Mouse (Mus musculus): ENCODE measurements around the gene Fzd9. TPM values are rescaled to one million over a fixed set of nuclear protein-coding genes. Genes with fewer than 3 reads are reported as not detected.

Gene Fzd9
- polyA plus RNA-seq, 1 experiment from 2014 or later: 16.0 TPM

DNA sequence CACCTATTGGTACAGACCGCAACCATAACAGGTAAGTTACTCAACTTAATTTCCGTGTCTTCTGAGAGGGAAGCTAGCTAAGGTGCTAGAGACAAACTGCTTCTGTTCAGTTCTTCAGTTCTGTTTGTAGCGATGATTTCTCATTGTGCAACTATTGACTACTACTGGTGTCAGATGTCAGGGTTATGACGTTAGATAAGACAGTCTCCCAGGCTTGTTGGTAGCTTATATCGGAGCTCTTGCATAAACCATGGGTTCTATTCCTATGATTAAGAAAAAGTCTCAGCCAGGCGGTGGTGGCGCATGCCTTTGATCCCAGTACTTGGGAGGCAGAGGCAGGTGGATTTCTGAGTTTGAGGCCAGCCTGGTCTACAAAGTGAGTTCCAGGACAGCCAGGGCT, 29.0 kb downstream of the Fzd9 start:
- H3K4me3 ChIP-seq (replicated peaks): no peak overlapping the region
- H3K36me3 ChIP-seq: peaks cover 82% of the 10 kb centered on the region
- 88% methylated on average over 7 of the region's 7 CpGs for WGBS
- no peaks in the 10 kb centered on the region for H3K9me3 ChIP-seq (replicated peaks)
- no peak for ATAC-seq (ENCODE audit: insufficient number of reproducible peaks, low FRiP score, low TSS enrichment, low read depth)
- H3K4me2 ChIP-seq (replicated peaks): no peak overlapping the region
- H3K4me1 ChIP-seq: no peaks in the 10 kb centered on the region
- H3K9ac ChIP-seq: no peak overlapping the region
- H3K27me3 ChIP-seq: no peaks in the 10 kb centered on the region
- no peak overlapping the region for H3K27ac ChIP-seq (replicated peaks)

DNA sequence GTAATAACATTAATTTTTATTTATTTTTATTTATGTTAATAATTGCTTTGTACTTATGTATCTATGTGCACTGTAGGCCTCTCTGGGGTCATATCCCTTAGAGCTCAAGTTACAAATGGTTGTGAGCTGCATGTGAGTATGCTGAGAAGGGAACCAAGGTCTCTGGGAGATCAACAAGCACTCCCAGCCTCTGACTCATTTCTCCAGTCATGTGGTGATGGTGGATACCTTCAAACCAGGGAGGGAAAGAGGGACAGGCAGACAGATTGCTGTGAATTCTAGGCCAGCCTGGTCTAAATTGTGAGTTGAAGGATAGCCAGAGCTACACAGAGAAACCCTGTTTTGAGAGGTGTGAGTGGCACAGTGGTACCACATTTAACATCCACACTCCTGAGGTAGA, 30.1 kb downstream of the Fzd9 start:
- Histone ChIP-seq H3K4me2 (replicated peaks) (no peak overlapping the region), H3K27me3 (no peaks in the 10 kb centered on the region), H3K9ac (no peak overlapping the region), H3K4me3 (replicated peaks) (no peak overlapping the region), H3K9me3 (replicated peaks) (no peaks in the 10 kb centered on the region), H3K36me3 (peaks cover 85% of the 10 kb centered on the region), H3K27ac (replicated peaks) (no peak overlapping the region), H3K4me1 (no peaks in the 10 kb centered on the region)
- ATAC-seq (ENCODE audit: insufficient number of reproducible peaks, low FRiP score, low TSS enrichment, low read depth): no peak

DNA sequence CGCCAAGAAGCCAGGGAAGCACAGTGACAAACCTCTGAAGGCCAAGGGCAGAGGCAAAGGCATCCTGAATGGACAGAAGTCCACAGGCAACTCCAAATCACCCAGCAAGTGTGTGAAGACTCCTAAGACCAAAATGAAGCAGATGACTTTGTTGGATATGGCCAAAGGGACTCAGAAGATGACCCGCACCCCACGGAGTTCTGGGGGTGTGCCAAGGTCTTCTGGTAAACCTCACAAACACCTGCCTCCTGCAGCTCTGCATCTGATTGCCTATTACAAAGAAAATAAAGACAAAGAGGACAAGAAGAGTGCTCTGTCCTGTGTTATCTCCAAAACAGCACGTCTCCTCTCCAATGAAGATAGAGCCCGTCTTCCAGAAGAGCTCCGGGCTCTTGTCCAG, 34.2 kb downstream of the Fzd9 start:
- Histone ChIP-seq H3K9ac (no peak overlapping the region), H3K27ac (replicated peaks) (no peak overlapping the region), H3K36me3 (peaks cover 91% of the 10 kb centered on the region), H3K4me2 (replicated peaks) (no peak overlapping the region), H3K9me3 (replicated peaks) (no peaks in the 10 kb centered on the region), H3K4me3 (replicated peaks) (no peak overlapping the region), H3K27me3 (no peaks in the 10 kb centered on the region), H3K4me1 (no peaks in the 10 kb centered on the region)
- WGBS: 95% methylated on average over 6 of the region's 6 CpGs
- no peak for ATAC-seq (ENCODE audit: insufficient number of reproducible peaks, low FRiP score, low TSS enrichment, low read depth)

DNA sequence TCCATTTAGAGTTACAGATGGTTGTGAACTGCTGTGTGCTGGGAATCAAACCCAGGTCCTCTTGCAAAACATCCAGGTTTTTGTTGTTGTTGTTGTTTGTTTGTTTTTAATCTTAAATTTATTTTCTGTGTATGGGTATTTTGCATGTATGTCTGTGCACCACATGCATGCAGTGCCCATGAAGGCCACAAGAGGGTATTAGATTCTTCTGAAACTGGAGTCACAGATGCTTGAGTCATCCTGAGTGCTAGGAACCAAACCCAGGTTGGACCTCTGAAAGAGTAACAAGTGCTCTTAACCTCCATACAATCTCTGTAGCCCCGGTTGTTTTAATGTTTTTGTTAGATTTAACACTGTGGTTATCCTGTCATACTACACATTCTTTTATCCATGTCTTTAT, 42.8 kb downstream of the Fzd9 start:
- H3K4me2 ChIP-seq (replicated peaks): no peak overlapping the region
- 92% methylated on average over 1 of the region's 1 CpGs for WGBS
- no peaks in the 10 kb centered on the region for H3K27me3 ChIP-seq
- H3K36me3 ChIP-seq: peaks cover 86% of the 10 kb centered on the region
- H3K9ac ChIP-seq: no peak overlapping the region
- no peaks in the 10 kb centered on the region for H3K9me3 ChIP-seq (replicated peaks)
- no peak overlapping the region for H3K4me3 ChIP-seq (replicated peaks)
- no peak for ATAC-seq (ENCODE audit: insufficient number of reproducible peaks, low FRiP score, low TSS enrichment, low read depth)
- H3K27ac ChIP-seq (replicated peaks): no peak overlapping the region
- no peaks in the 10 kb centered on the region for H3K4me1 ChIP-seq

DNA sequence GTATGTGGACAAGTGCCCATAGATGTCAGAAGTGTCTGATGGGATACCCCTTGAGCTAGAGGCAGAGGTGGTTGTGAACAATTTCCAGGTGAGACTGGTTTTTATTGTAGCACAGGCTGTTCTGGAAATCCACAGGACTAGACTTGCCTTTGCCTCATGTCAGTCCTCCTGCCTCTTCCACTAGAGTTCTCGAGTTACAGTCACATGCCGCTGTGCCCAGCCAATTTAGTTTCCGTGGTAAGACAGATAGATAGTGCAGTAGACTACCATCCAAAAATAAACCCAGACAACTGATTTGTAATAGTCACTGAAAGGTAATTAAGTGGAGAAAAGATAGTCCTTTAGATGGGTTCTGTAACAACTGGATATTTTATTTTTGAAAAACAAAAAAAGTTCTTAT, 48.3 kb downstream of the Fzd9 start:
- Histone ChIP-seq H3K9ac (no peak overlapping the region), H3K36me3 (peaks cover 75% of the 10 kb centered on the region), H3K4me2 (replicated peaks) (no peak overlapping the region), H3K27ac (replicated peaks) (no peak overlapping the region), H3K4me3 (replicated peaks) (no peak overlapping the region), H3K9me3 (replicated peaks) (no peaks in the 10 kb centered on the region), H3K4me1 (no peaks in the 10 kb centered on the region), H3K27me3 (no peaks in the 10 kb centered on the region)
- ATAC-seq (ENCODE audit: insufficient number of reproducible peaks, low FRiP score, low TSS enrichment, low read depth): no peak
- WGBS: 44% methylated on average over 3 of the region's 3 CpGs

Small RNAs within 50 kb of the gene (microRNA-seq; reads per million reads assigned to microRNA genes)
- not detected for gene Gm25315 (ENCODE audit: borderline number of aligned reads)

Other genes starting within 250 kb of the Fzd9 start
- gene Abhd11, start 242.1 kb downstream of the Fzd9 start, polyA plus RNA-seq (2015; fragmentation: Nextera tagmentation; extraction: Ambion mirVana): 66.0 and 68.9 TPM in 2 replicates
- 16.2 and 19.7 TPM in 2 replicates for gene Stx1a, start 227.7 kb downstream of the Fzd9 start, polyA plus RNA-seq (2015; fragmentation: Nextera tagmentation; extraction: Ambion mirVana)
- gene Dnajc30, start 187.0 kb downstream of the Fzd9 start, polyA plus RNA-seq (2015; fragmentation: Nextera tagmentation; extraction: Ambion mirVana): 32.9 and 36.3 TPM in 2 replicates
- 102 and 115 TPM in 2 replicates for gene Bud23, start 186.3 kb downstream of the Fzd9 start, polyA plus RNA-seq (2015; fragmentation: Nextera tagmentation; extraction: Ambion mirVana)
- 12.6 and 12.9 TPM in 2 replicates for gene Vps37d, start 173.0 kb downstream of the Fzd9 start, polyA plus RNA-seq (2015; fragmentation: Nextera tagmentation; extraction: Ambion mirVana)
- gene Mlxipl, start 161.3 kb downstream of the Fzd9 start, polyA plus RNA-seq (2015; fragmentation: Nextera tagmentation; extraction: Ambion mirVana): 0.80 and 1.4 TPM in 2 replicates
- gene Tbl2, start 101.6 kb downstream of the Fzd9 start, polyA plus RNA-seq (2015; fragmentation: Nextera tagmentation; extraction: Ambion mirVana): 25.9 and 28.3 TPM in 2 replicates
- gene Bcl7b, start 82.9 kb downstream of the Fzd9 start, polyA plus RNA-seq (2015; fragmentation: Nextera tagmentation; extraction: Ambion mirVana): 48.9 and 51.2 TPM in 2 replicates
- 36.2 and 42.4 TPM in 2 replicates for gene Baz1b, start 64.0 kb downstream of the Fzd9 start, polyA plus RNA-seq (2015; fragmentation: Nextera tagmentation; extraction: Ambion mirVana)
- gene Fkbp6, start 98.8 kb upstream of the Fzd9 start, polyA plus RNA-seq (2015; fragmentation: Nextera tagmentation; extraction: Ambion mirVana): not detected in 2 replicates
- gene Trim50, start 102.1 kb upstream of the Fzd9 start, polyA plus RNA-seq (2015; fragmentation: Nextera tagmentation; extraction: Ambion mirVana): not detected in 2 replicates
- 37.8 and 38.2 TPM in 2 replicates for gene Nsun5, start 118.7 kb upstream of the Fzd9 start, polyA plus RNA-seq (2015; fragmentation: Nextera tagmentation; extraction: Ambion mirVana)
- gene Pom121, start 143.3 kb upstream of the Fzd9 start, polyA plus RNA-seq (2015; fragmentation: Nextera tagmentation; extraction: Ambion mirVana): 12.7 and 13.5 TPM in 2 replicates

All from embryonic facial prominence, embryonic 15.5 days (tissue).